Mouse (Mus musculus) heart, embryonic 13.5 days (tissue): Measurements from ENCODE around the gene Hmx1. TPM values are rescaled to one million over a fixed set of nuclear protein-coding genes. Genes with fewer than 3 reads are reported as not detected.

ENCODE experiments used
- ATAC-seq: fragments of 200-750 bp; cut with Nextera tagmentation; 2 replicates; pipeline ENCODE4 v1.8.0; 2017; ENCODE audit warnings: moderate TSS enrichment; ENCODE audit not compliant: insufficient number of reproducible peaks, low FRiP score, low TSS enrichment; ENCODE audit errors: extremely low read depth
- H3K27ac ChIP-seq: fragments of 300-500 bp; sonication (generic); replicated peaks from 2 replicates; pipeline ENCODE4 v1.5.1; 2015; ENCODE audit warnings: moderate library complexity, mild to moderate bottlenecking, inconsistent platforms
- H3K27me3 ChIP-seq: fragments of 300-500 bp; sonication (generic); replicated peaks from 2 replicates; pipeline ENCODE4 v1.6.1; 2015; ENCODE audit warnings: mild to moderate bottlenecking, inconsistent platforms
- H3K36me3 ChIP-seq: fragments of 300-500 bp; sonication (generic); 2 replicates; pipeline ENCODE4 v1.6.1; 2015; ENCODE audit warnings: mild to moderate bottlenecking, inconsistent platforms
- H3K4me1 ChIP-seq: fragments of 300-500 bp; sonication (generic); 2 replicates; pipeline ENCODE4 v1.6.1; 2015; ENCODE audit warnings: inconsistent platforms
- H3K4me2 ChIP-seq: fragments of 300-500 bp; sonication (generic); 2 replicates; pipeline ENCODE4 v1.6.1; 2015; ENCODE audit warnings: inconsistent platforms, mild to moderate bottlenecking, moderate library complexity
- H3K4me3 ChIP-seq: fragments of 300-500 bp; sonication (generic); 2 replicates; pipeline ENCODE4 v1.5.1; 2015; ENCODE audit warnings: moderate library complexity, mild to moderate bottlenecking, inconsistent platforms
- H3K9ac ChIP-seq: fragments of 300-500 bp; sonication (generic); 2 replicates; pipeline ENCODE4 v1.6.1; 2015; ENCODE audit warnings: inconsistent platforms, mild to moderate bottlenecking, moderate library complexity
- H3K9me3 ChIP-seq: fragments of 300-500 bp; sonication (generic); 2 replicates; pipeline ENCODE4 v1.6.1; 2016; ENCODE audit warnings: inconsistent platforms
- WGBS: fragments of 180-500 bp; shearing (Covaris S2); methylation state at CpG from one replicate; pipeline ENCODE4 v1.1.7; 2015; ENCODE audit warnings: mixed read lengths; 5-methylcytosine and 5-hydroxymethylcytosine counted together
- polyA plus RNA-seq: library from polyadenylated mRNA; unstranded; fragments of >200 nt; fragmentation: Nextera tagmentation; extraction: Ambion mirVana; gene quantifications from 2 replicates; pipeline ENCODE4 v1.2.1, GENCODE M21; 2015

Gene Hmx1
- polyA plus RNA-seq, 1 experiment from 2014 or later, result 0.13 TPM

GRCm38 (mm10) chr5:35399704-35400320 is 10.9 kb downstream of the Hmx1 start:
- H3K9me3 ChIP-seq, result no peaks in the 10 kb centered on the region
- 1% methylated on average over 48 of the region's 48 CpGs for WGBS
- H3K4me1 ChIP-seq, result peaks cover 9% of the 10 kb centered on the region
- H3K27ac ChIP-seq, result no peak overlapping the region
- H3K4me3 ChIP-seq, result no peak overlapping the region
- H3K27me3 ChIP-seq, result peaks cover 98% of the 10 kb centered on the region
- H3K4me2 ChIP-seq, result no peak overlapping the region
- no peaks in the 10 kb centered on the region for H3K36me3 ChIP-seq
- no peak overlapping the region for H3K9ac ChIP-seq
- ATAC-seq, result no peak

- Histone ChIP-seq H3K27me3 (peaks cover 98% of the 10 kb centered on the region), H3K4me2 (no peak overlapping the region), H3K36me3 (no peaks in the 10 kb centered on the region), H3K9ac (no peak overlapping the region), H3K27ac (no peak overlapping the region), H3K4me3 (no peak overlapping the region), H3K9me3 (no peaks in the 10 kb centered on the region), H3K4me1 (peaks cover 9% of the 10 kb centered on the region)
- no peak for ATAC-seq
- 6% methylated on average over 8 of the region's 8 CpGs for WGBS
Observed at GRCm38 (mm10) chr5:35401240-35401639, 12.3 kb downstream of the Hmx1 start.

GRCm38 (mm10) chr5:35407411-35407930 is 18.6 kb downstream of the Hmx1 start:
- no peak overlapping the region for H3K27ac ChIP-seq
- 63% methylated on average over 9 of the region's 9 CpGs for WGBS
- H3K36me3 ChIP-seq, result no peaks in the 10 kb centered on the region
- no peak overlapping the region for H3K4me2 ChIP-seq
- H3K4me3 ChIP-seq, result no peak overlapping the region
- ATAC-seq, result no peak
- no peaks in the 10 kb centered on the region for H3K9me3 ChIP-seq
- no peaks in the 10 kb centered on the region for H3K4me1 ChIP-seq
- no peak overlapping the region for H3K9ac ChIP-seq
- peaks cover 100% of the 10 kb centered on the region for H3K27me3 ChIP-seq

GRCm38 (mm10) chr5:35411028-35411427 is 22.1 kb downstream of the Hmx1 start:
- H3K4me3 ChIP-seq, result no peak overlapping the region
- no peaks in the 10 kb centered on the region for H3K9me3 ChIP-seq
- 54% methylated on average over 10 of the region's 10 CpGs for WGBS
- peaks cover 100% of the 10 kb centered on the region for H3K27me3 ChIP-seq
- H3K4me2 ChIP-seq, result no peak overlapping the region
- H3K27ac ChIP-seq, result no peak overlapping the region
- H3K4me1 ChIP-seq, result no peaks in the 10 kb centered on the region
- no peak overlapping the region for H3K9ac ChIP-seq
- H3K36me3 ChIP-seq, result no peaks in the 10 kb centered on the region
- ATAC-seq, result no peak

GRCm38 (mm10) chr5:35412833-35413232 is 23.9 kb downstream of the Hmx1 start:
- H3K27me3 ChIP-seq, result peaks cover 100% of the 10 kb centered on the region
- H3K4me2 ChIP-seq, result no peak overlapping the region
- no peaks in the 10 kb centered on the region for H3K9me3 ChIP-seq
- no peak for ATAC-seq
- H3K27ac ChIP-seq, result no peak overlapping the region
- 12% methylated on average over 12 of the region's 12 CpGs for WGBS
- H3K4me3 ChIP-seq, result no peak overlapping the region
- H3K9ac ChIP-seq, result no peak overlapping the region
- H3K4me1 ChIP-seq, result no peaks in the 10 kb centered on the region
- no peaks in the 10 kb centered on the region for H3K36me3 ChIP-seq

- Histone ChIP-seq H3K9ac (no peak overlapping the region), H3K4me1 (no peaks in the 10 kb centered on the region), H3K27ac (no peak overlapping the region), H3K9me3 (no peaks in the 10 kb centered on the region), H3K4me2 (no peak overlapping the region), H3K36me3 (no peaks in the 10 kb centered on the region), H3K4me3 (no peak overlapping the region), H3K27me3 (peaks cover 73% of the 10 kb centered on the region)
- ATAC-seq, result no peak
- 50% methylated on average over 7 of the region's 7 CpGs for WGBS
Observed at GRCm38 (mm10) chr5:35417707-35418106, 28.8 kb downstream of the Hmx1 start.

GRCm38 (mm10) chr5:35421622-35422021 is 32.7 kb downstream of the Hmx1 start:
- ATAC-seq, result no peak
- Histone ChIP-seq H3K4me2 (no peak overlapping the region), H3K9ac (no peak overlapping the region), H3K27me3 (peaks cover 45% of the 10 kb centered on the region), H3K9me3 (no peaks in the 10 kb centered on the region; the same call in 1 of the 2 replicates), H3K4me3 (no peak overlapping the region), H3K27ac (no peak overlapping the region), H3K36me3 (no peaks in the 10 kb centered on the region), H3K4me1 (no peaks in the 10 kb centered on the region)
- WGBS, result 69% methylated on average over 4 of the region's 4 CpGs

- no peak overlapping the region for H3K4me2 ChIP-seq
- no peak overlapping the region for H3K4me3 ChIP-seq
- no peaks in the 10 kb centered on the region; the same call in 1 of the 2 replicates for H3K9me3 ChIP-seq
- H3K9ac ChIP-seq, result no peak overlapping the region
- H3K27ac ChIP-seq, result no peak overlapping the region
- no peaks in the 10 kb centered on the region for H3K4me1 ChIP-seq
- H3K27me3 ChIP-seq, result peaks cover 45% of the 10 kb centered on the region
- ATAC-seq, result no peak
- WGBS, result 30% methylated on average over 11 of the region's 11 CpGs
- H3K36me3 ChIP-seq, result no peaks in the 10 kb centered on the region
Observed at GRCm38 (mm10) chr5:35425218-35425617, 36.3 kb downstream of the Hmx1 start.

- peaks cover 70% of the 10 kb centered on the region for H3K27me3 ChIP-seq
- no peaks in the 10 kb centered on the region for H3K4me1 ChIP-seq
- no peak for ATAC-seq
- no peak overlapping the region for H3K4me3 ChIP-seq
- H3K9me3 ChIP-seq, result no peaks in the 10 kb centered on the region; the same call in 1 of the 2 replicates
- H3K27ac ChIP-seq, result no peak overlapping the region
- no peak overlapping the region for H3K4me2 ChIP-seq
- WGBS, result 74% methylated on average over 6 of the region's 6 CpGs
- no peak overlapping the region for H3K9ac ChIP-seq
- H3K36me3 ChIP-seq, result no peaks in the 10 kb centered on the region
Observed at GRCm38 (mm10) chr5:35427901-35428300, 39.0 kb downstream of the Hmx1 start.

- Histone ChIP-seq H3K9ac (no peak overlapping the region), H3K4me2 (no peak overlapping the region), H3K27me3 (peaks cover 76% of the 10 kb centered on the region), H3K36me3 (no peaks in the 10 kb centered on the region), H3K4me3 (no peak overlapping the region), H3K9me3 (no peaks in the 10 kb centered on the region; the same call in 1 of the 2 replicates), H3K27ac (no peak overlapping the region), H3K4me1 (no peaks in the 10 kb centered on the region)
- 78% methylated on average over 6 of the region's 6 CpGs for WGBS
- no peak for ATAC-seq
Observed at GRCm38 (mm10) chr5:35428421-35428820, 39.5 kb downstream of the Hmx1 start.

- Histone ChIP-seq H3K4me3 (no peak overlapping the region), H3K27ac (no peak overlapping the region), H3K4me2 (no peak overlapping the region), H3K4me1 (no peaks in the 10 kb centered on the region), H3K9me3 (0 out of 2 replicates have a peak, but pooled peaks cover under 1% of the 10 kb centered on the region), H3K27me3 (peaks cover 70% of the 10 kb centered on the region), H3K36me3 (no peaks in the 10 kb centered on the region), H3K9ac (no peak overlapping the region)
- 68% methylated on average over 6 of the region's 6 CpGs for WGBS
- no peak for ATAC-seq
Observed at GRCm38 (mm10) chr5:35432098-35432497, 43.2 kb downstream of the Hmx1 start.

GRCm38 (mm10) chr5:35434038-35434437 is 45.1 kb downstream of the Hmx1 start:
- Histone ChIP-seq H3K4me1 (no peaks in the 10 kb centered on the region), H3K36me3 (no peaks in the 10 kb centered on the region), H3K27me3 (peaks cover 51% of the 10 kb centered on the region), H3K4me2 (no peak overlapping the region), H3K9ac (no peak overlapping the region), H3K4me3 (no peak overlapping the region), H3K9me3 (peaks cover 8% of the 10 kb centered on the region), H3K27ac (no peak overlapping the region)
- no peak for ATAC-seq
- WGBS, result 48% methylated on average over 5 of the region's 5 CpGs
